Mouse (Mus musculus) spleen, postnatal 14 days (tissue): ENCODE results near the gene Ldlrad3.

Experiments used
- DNase-seq, 2 experiments: peaks; one replicate each; pipeline ENCODE4 v3.0.0; 2021 to 2022; ENCODE audit warnings: low spot score in 2 of 2

Ldlrad3 gene

DNA sequence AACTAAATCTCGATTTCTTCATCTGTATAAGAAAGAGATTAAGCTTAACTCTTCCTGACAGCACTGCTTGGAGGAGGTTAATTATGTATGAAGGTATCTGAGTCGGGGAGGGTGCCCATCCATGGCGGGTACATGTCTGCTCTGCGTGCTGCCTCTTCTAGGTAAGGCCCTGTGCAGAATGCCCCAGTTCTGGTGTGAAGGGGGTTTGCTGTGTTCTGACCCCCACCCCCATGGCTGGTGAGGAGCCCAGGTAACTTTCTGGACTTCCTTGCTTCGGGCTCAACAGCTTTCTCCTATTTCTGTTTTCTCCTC is 279.9 kb downstream of the Ldlrad3 start:
- DNase-seq: no peak

DNA sequence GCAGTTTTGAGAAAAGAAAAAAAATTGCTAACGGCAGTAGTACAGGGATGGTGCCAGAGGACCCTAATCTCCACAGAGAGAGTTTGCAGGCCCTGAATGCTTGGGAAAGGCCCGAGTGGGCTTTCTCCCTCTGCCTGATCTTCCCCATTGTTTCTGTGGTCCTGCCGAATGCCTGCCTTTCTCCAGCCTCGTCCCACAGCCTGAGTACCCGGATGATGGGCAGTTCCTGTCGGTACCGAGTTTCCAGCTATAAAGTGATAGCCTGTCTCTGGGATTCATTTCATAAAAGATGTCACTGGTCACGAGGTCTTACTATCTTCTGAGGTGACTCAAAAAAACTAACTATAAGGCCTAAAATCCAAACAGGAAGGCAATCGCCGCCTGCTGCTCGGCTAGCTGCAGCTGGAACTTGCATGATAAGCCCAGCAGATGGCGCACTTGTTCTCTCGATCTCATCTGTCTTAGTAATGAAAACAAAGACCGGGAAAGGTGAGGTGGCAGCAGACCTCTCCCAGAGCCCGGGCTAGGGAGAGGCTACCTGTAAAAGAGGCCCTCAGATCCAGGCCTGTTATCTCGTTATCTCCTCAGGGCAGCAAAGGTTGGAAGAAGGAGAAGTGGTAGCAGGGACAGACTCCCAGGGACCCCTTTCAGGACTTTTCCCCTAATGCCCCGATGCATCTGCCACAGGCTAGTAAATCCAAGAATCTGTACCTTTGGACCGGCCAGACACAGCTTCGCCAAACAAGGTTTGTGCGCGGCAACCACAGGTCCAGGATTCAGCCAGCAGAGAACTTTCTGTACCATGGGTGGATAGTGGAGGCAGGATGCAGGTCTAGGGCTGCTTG is 280.4 kb downstream of the Ldlrad3 start:
- peak; percentile 39 to 60 for DNase-seq

DNA sequence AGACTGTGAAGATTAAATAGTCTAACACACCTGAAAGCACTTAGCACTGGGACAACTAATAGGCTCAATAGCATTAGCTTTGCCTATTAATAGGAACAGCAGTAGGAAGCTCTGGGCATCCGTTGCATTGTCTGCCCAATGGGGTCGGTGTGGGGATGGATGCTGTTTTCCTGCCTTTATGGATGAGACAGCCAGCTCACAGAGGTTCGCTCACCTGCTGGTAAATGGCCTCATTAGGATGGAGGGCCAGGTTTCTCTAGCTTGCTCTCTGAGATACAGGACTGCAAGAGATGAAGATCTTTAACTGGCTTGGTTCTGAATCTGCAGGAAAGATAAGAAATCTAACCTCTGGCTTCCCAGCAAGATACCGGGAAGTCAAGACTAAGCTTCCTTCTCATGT is 284.0 kb downstream of the Ldlrad3 start:
- DNase-seq: no peak
